Mouse (Mus musculus): ENCODE data around the gene Adap1. TPM values are rescaled to one million over a fixed set of nuclear protein-coding genes. Genes with fewer than 3 reads are reported as not detected.

The Adap1 gene
- polyA plus RNA-seq, 1 experiment from 2014 or later = 5.7 TPM

GRCm38 (mm10) chr5:139355235-139355772 is 29.9 kb upstream of the Adap1 start:
- no peak overlapping the region for H3K4me3 ChIP-seq (ENCODE audit: low read depth, low read length)
- H3K4me1 ChIP-seq (ENCODE audit: control insufficient read depth, insufficient read depth, low read length) = peaks cover 8% of the 10 kb centered on the region; the same call in 1 of the 2 replicates
- no peak for ATAC-seq (ENCODE audit: low read depth)
- no peaks in the 10 kb centered on the region for H3K27me3 ChIP-seq (replicated peaks; ENCODE audit: control insufficient read depth, insufficient read depth, low read length)
- peak; percentile 58 for DNase-seq (ENCODE audit: low spot score)
- H3K9me3 ChIP-seq (ENCODE audit: control insufficient read depth, low read length) = no peaks in the 10 kb centered on the region
- H3K4me2 ChIP-seq (ENCODE audit: low read depth, low read length) = no peak overlapping the region
- H3K36me3 ChIP-seq (ENCODE audit: control insufficient read depth, insufficient read depth, low read length) = no peaks in the 10 kb centered on the region
- H3K9ac ChIP-seq (ENCODE audit: low read depth, low read length) = no peak overlapping the region
- H3K27ac ChIP-seq (replicated peaks; ENCODE audit: low read depth, low read length) = no peak overlapping the region
- whole genome bisulfite sequencing = 37% methylated on average over 17 of the region's 19 CpGs

GRCm38 (mm10) chr5:139353946-139354345 is 28.5 kb upstream of the Adap1 start:
- H3K9me3 ChIP-seq (ENCODE audit: control insufficient read depth, low read length) = no peaks in the 10 kb centered on the region
- ATAC-seq (ENCODE audit: low read depth) (0 out of 2 replicates have a peak, but pooled peaks have one; percentile 3), DNase-seq (ENCODE audit: low spot score) (no peak)
- H3K36me3 ChIP-seq (ENCODE audit: control insufficient read depth, insufficient read depth, low read length) = no peaks in the 10 kb centered on the region
- 0 out of 2 replicates have a peak overlapping the region, but pooled peaks have one; percentile 30 for H3K9ac ChIP-seq (ENCODE audit: low read depth, low read length)
- no peak overlapping the region for H3K27ac ChIP-seq (replicated peaks; ENCODE audit: low read depth, low read length)
- H3K4me3 ChIP-seq (ENCODE audit: low read depth, low read length) = peak overlapping the region; percentile 13; the same call in 1 of the 2 replicates
- WGBS = 69% methylated on average over 6 of the region's 11 CpGs
- H3K4me2 ChIP-seq (ENCODE audit: low read depth, low read length) = peak overlapping the region; percentile 15
- no peaks in the 10 kb centered on the region for H3K27me3 ChIP-seq (replicated peaks; ENCODE audit: control insufficient read depth, insufficient read depth, low read length)
- peaks cover 8% of the 10 kb centered on the region; the same call in 1 of the 2 replicates for H3K4me1 ChIP-seq (ENCODE audit: control insufficient read depth, insufficient read depth, low read length)

GRCm38 (mm10) chr5:139353496-139353895 is 28.1 kb upstream of the Adap1 start:
- WGBS = 49% methylated on average over 10 of the region's 10 CpGs
- Histone ChIP-seq H3K27me3 (replicated peaks; ENCODE audit: control insufficient read depth, insufficient read depth, low read length) (no peaks in the 10 kb centered on the region), H3K4me3 (ENCODE audit: low read depth, low read length) (peak overlapping the region; percentile 13; the same call in 1 of the 2 replicates), H3K9ac (ENCODE audit: low read depth, low read length) (0 out of 2 replicates have a peak overlapping the region, but pooled peaks have one; percentile 30), H3K4me2 (ENCODE audit: low read depth, low read length) (peak overlapping the region; percentile 38), H3K4me1 (ENCODE audit: control insufficient read depth, insufficient read depth, low read length) (peaks cover 8% of the 10 kb centered on the region; the same call in 1 of the 2 replicates), H3K27ac (replicated peaks; ENCODE audit: low read depth, low read length) (no peak overlapping the region), H3K36me3 (ENCODE audit: control insufficient read depth, insufficient read depth, low read length) (no peaks in the 10 kb centered on the region), H3K9me3 (ENCODE audit: control insufficient read depth, low read length) (no peaks in the 10 kb centered on the region)
- DNase-seq (ENCODE audit: low spot score) = no peak
- no peak for ATAC-seq (ENCODE audit: low read depth)

- H3K9ac ChIP-seq (ENCODE audit: low read depth, low read length) = peak within 1 kb of the TSS; percentile 35; the same call in 1 of the 2 replicates
- 51% methylated on average over 4 of the region's 6 CpGs for WGBS
- peaks cover 8% of the 10 kb centered on the region; the same call in 1 of the 2 replicates for H3K4me1 ChIP-seq (ENCODE audit: control insufficient read depth, insufficient read depth, low read length)
- H3K27ac ChIP-seq (replicated peaks; ENCODE audit: low read depth, low read length) = peak within 1 kb of the TSS; percentile 78
- no peaks in the 10 kb centered on the region for H3K36me3 ChIP-seq (ENCODE audit: control insufficient read depth, insufficient read depth, low read length)
- DNase-seq (ENCODE audit: low spot score) = no peak
- H3K4me3 ChIP-seq (ENCODE audit: low read depth, low read length) = peak within 1 kb of the TSS; percentile 23
- H3K27me3 ChIP-seq (replicated peaks; ENCODE audit: control insufficient read depth, insufficient read depth, low read length) = no peaks in the 10 kb centered on the region
- 0 out of 2 replicates have a peak, but pooled peaks have one; percentile 17 for ATAC-seq (ENCODE audit: low read depth)
- peak within 1 kb of the TSS; percentile 38 for H3K4me2 ChIP-seq (ENCODE audit: low read depth, low read length)
- H3K9me3 ChIP-seq (ENCODE audit: control insufficient read depth, low read length) = no peaks in the 10 kb centered on the region
Measured at GRCm38 (mm10) chr5:139352317-139352716, 26.9 kb upstream of the Adap1 start, which contains the start of gene Cyp2w1. Gene Cyp2w1, plus strand, starts transcription at chr5:139352617.

GRCm38 (mm10) chr5:139351628-139352027 is 26.2 kb upstream of the Adap1 start:
- no peaks in the 10 kb centered on the region for H3K9me3 ChIP-seq (ENCODE audit: control insufficient read depth, low read length)
- peak overlapping the region; percentile 78 for H3K27ac ChIP-seq (replicated peaks; ENCODE audit: low read depth, low read length)
- no peaks in the 10 kb centered on the region for H3K27me3 ChIP-seq (replicated peaks; ENCODE audit: control insufficient read depth, insufficient read depth, low read length)
- peak overlapping the region; percentile 35; the same call in 1 of the 2 replicates for H3K9ac ChIP-seq (ENCODE audit: low read depth, low read length)
- DNase-seq (ENCODE audit: low spot score) = peak; percentile 86
- H3K4me2 ChIP-seq (ENCODE audit: low read depth, low read length) = peak overlapping the region; percentile 8; the same call in 1 of the 2 replicates
- H3K4me3 ChIP-seq (ENCODE audit: low read depth, low read length) = no peak overlapping the region
- H3K36me3 ChIP-seq (ENCODE audit: control insufficient read depth, insufficient read depth, low read length) = no peaks in the 10 kb centered on the region
- H3K4me1 ChIP-seq (ENCODE audit: control insufficient read depth, insufficient read depth, low read length) = peaks cover 8% of the 10 kb centered on the region; the same call in 1 of the 2 replicates
- ATAC-seq (ENCODE audit: low read depth) = peak; percentile 78
- 27% methylated on average over 8 of the region's 8 CpGs for WGBS

GRCm38 (mm10) chr5:139351134-139351533 is 25.7 kb upstream of the Adap1 start, which contains the start of gene Cox19:
Gene Cox19, minus strand, starts transcription at chr5:139351418.
- Histone ChIP-seq H3K4me3 (ENCODE audit: low read depth, low read length) (no peak within 1 kb of the TSS), H3K27ac (replicated peaks; ENCODE audit: low read depth, low read length) (peak within 1 kb of the TSS; percentile 78), H3K36me3 (ENCODE audit: control insufficient read depth, insufficient read depth, low read length) (no peaks in the 10 kb centered on the region), H3K9ac (ENCODE audit: low read depth, low read length) (peak within 1 kb of the TSS; percentile 35; the same call in 1 of the 2 replicates), H3K4me2 (ENCODE audit: low read depth, low read length) (peak within 1 kb of the TSS; percentile 38), H3K4me1 (ENCODE audit: control insufficient read depth, insufficient read depth, low read length) (peaks cover 8% of the 10 kb centered on the region; the same call in 1 of the 2 replicates), H3K9me3 (ENCODE audit: control insufficient read depth, low read length) (no peaks in the 10 kb centered on the region), H3K27me3 (replicated peaks; ENCODE audit: control insufficient read depth, insufficient read depth, low read length) (no peaks in the 10 kb centered on the region)
- ATAC-seq (ENCODE audit: low read depth) (no peak; the same call in 1 of the 2 replicates), DNase-seq (ENCODE audit: low spot score) (peak; percentile 64)
- 51% methylated on average over 5 of the region's 5 CpGs for WGBS

- Histone ChIP-seq H3K9ac (ENCODE audit: low read depth, low read length) (no peak overlapping the region), H3K27ac (replicated peaks; ENCODE audit: low read depth, low read length) (peak overlapping the region; percentile 39; the same call in 1 of the 2 replicates), H3K4me1 (ENCODE audit: control insufficient read depth, insufficient read depth, low read length) (peaks cover 8% of the 10 kb centered on the region; the same call in 1 of the 2 replicates), H3K27me3 (replicated peaks; ENCODE audit: control insufficient read depth, insufficient read depth, low read length) (no peaks in the 10 kb centered on the region), H3K4me3 (ENCODE audit: low read depth, low read length) (no peak overlapping the region), H3K4me2 (ENCODE audit: low read depth, low read length) (no peak overlapping the region), H3K9me3 (ENCODE audit: control insufficient read depth, low read length) (no peaks in the 10 kb centered on the region), H3K36me3 (ENCODE audit: control insufficient read depth, insufficient read depth, low read length) (no peaks in the 10 kb centered on the region)
- no peak for ATAC-seq (ENCODE audit: low read depth)
- 72% methylated on average over 6 of the region's 6 CpGs for WGBS
- DNase-seq (ENCODE audit: low spot score) = no peak
Measured at GRCm38 (mm10) chr5:139349713-139350112, 24.3 kb upstream of the Adap1 start.

- Histone ChIP-seq H3K27ac (replicated peaks; ENCODE audit: low read depth, low read length) (no peak overlapping the region), H3K36me3 (ENCODE audit: control insufficient read depth, insufficient read depth, low read length) (peaks cover 8% of the 10 kb centered on the region), H3K4me3 (ENCODE audit: low read depth, low read length) (no peak overlapping the region), H3K27me3 (replicated peaks; ENCODE audit: control insufficient read depth, insufficient read depth, low read length) (no peaks in the 10 kb centered on the region), H3K9me3 (ENCODE audit: control insufficient read depth, low read length) (no peaks in the 10 kb centered on the region), H3K4me2 (ENCODE audit: low read depth, low read length) (no peak overlapping the region), H3K4me1 (ENCODE audit: control insufficient read depth, insufficient read depth, low read length) (peaks cover 17% of the 10 kb centered on the region), H3K9ac (ENCODE audit: low read depth, low read length) (no peak overlapping the region)
- WGBS = 47% methylated on average over 1 of the region's 1 CpGs
- no peak for ATAC-seq (ENCODE audit: low read depth)
- DNase-seq (ENCODE audit: low spot score) = no peak
Measured at GRCm38 (mm10) chr5:139347225-139347624, 21.8 kb upstream of the Adap1 start.
